Mouse (Mus musculus) ES-E14 (cell line): ENCODE measurements around the gene Zic2.

Experiments used
- CHD2 ChIP-seq: IDR thresholded peaks from 2 replicates; pipeline ENCODE4 v1.6.1; 2014; ENCODE audit warnings: mild to moderate bottlenecking, low read depth, low read length, inconsistent platforms
- MAFK ChIP-seq: IDR thresholded peaks from 2 replicates; pipeline ENCODE4 v1.6.1; 2014; ENCODE audit warnings: mild to moderate bottlenecking, low read depth, low read length, inconsistent platforms; ENCODE audit not compliant: insufficient read depth
- ZC3H11A ChIP-seq: IDR thresholded peaks from 2 replicates; pipeline ENCODE4 v1.6.1; 2012; ENCODE audit warnings: low read depth, mild to moderate bottlenecking, inconsistent platforms, low read length, borderline replicate concordance
- ZNF384 ChIP-seq: IDR thresholded peaks from 2 replicates; pipeline ENCODE4 v1.6.1; 2012; ENCODE audit warnings: low read depth, low read length, inconsistent platforms

- TF ChIP-seq CHD2 (no peak), MAFK (no peak), ZC3H11A (no peak), ZNF384 (no peak)
These were observed 7.1 kb upstream of the Zic2 start for GRCm38 (mm10) chr14:122467926-122468841.
